Mouse (Mus musculus) embryonic facial prominence, embryonic 12.5 days (tissue): Measurements from ENCODE around the gene Arid3c. TPM values are rescaled to one million over a fixed set of nuclear protein-coding genes. Genes with fewer than 3 reads are reported as not detected.
"Not testable (repeated sequence)": the region's sequence is repeated elsewhere in the genome, so short reads cannot be mapped to it uniquely, and the experiment has no call there.

Source experiments
- ATAC-seq: fragments of 200-750 bp; cut with Nextera tagmentation; 2 replicates; pipeline ENCODE4 v1.8.0; 2017; ENCODE audit not compliant: insufficient number of reproducible peaks, insufficient read depth, low FRiP score, low TSS enrichment
- H3K27ac ChIP-seq: fragments of 300-500 bp; sonication (generic); 2 replicates; pipeline ENCODE4 v1.5.1; 2016; ENCODE audit warnings: mild to moderate bottlenecking
- H3K27me3 ChIP-seq: fragments of 300-500 bp; sonication (generic); 2 replicates; pipeline ENCODE4 v1.6.1; 2016; ENCODE audit warnings: mild to moderate bottlenecking, moderate library complexity
- H3K36me3 ChIP-seq: fragments of 300-500 bp; sonication (generic); 2 replicates; pipeline ENCODE4 v1.6.1; 2016; ENCODE audit warnings: mild to moderate bottlenecking
- H3K4me1 ChIP-seq: fragments of 300-500 bp; sonication (generic); 2 replicates; pipeline ENCODE4 v1.6.1; 2016
- H3K4me2 ChIP-seq: fragments of 300-500 bp; sonication (generic); replicated peaks from 2 replicates; pipeline ENCODE4 v1.6.1; 2016; ENCODE audit warnings: mild to moderate bottlenecking, moderate library complexity
- H3K4me3 ChIP-seq: fragments of 300-500 bp; sonication (generic); 2 replicates; pipeline ENCODE4 v1.5.1; 2016; ENCODE audit warnings: mild to moderate bottlenecking
- H3K9ac ChIP-seq: fragments of 300-500 bp; sonication (generic); 2 replicates; pipeline ENCODE4 v1.6.1; 2016; ENCODE audit warnings: mild to moderate bottlenecking, moderate library complexity
- H3K9me3 ChIP-seq: fragments of 300-500 bp; sonication (generic); 2 replicates; pipeline ENCODE4 v1.6.1; 2016; ENCODE audit warnings: mild to moderate bottlenecking, moderate library complexity
- WGBS: fragments of 180-500 bp; shearing (Covaris S2); methylation state at CpG from one replicate; pipeline ENCODE4 v1.1.7; 2016; 5-methylcytosine and 5-hydroxymethylcytosine counted together
- polyA plus RNA-seq: library from polyadenylated mRNA; unstranded; fragments of >200 nt; fragmentation: Nextera tagmentation; extraction: Ambion mirVana; gene quantifications from 2 replicates; pipeline ENCODE4 v1.2.1, GENCODE M21; 2016

The Arid3c gene
- 0.18 TPM in 1 of 2 replicates, not detected in the other for polyA plus RNA-seq

GRCm38 (mm10) chr4:41731052-41731765 is at the start of gene Arid3c:
TSS of gene Arid3c (minus strand) at chr4:41731142.
- H3K9me3 ChIP-seq, result no peaks in the 10 kb centered on the region
- H3K27me3 ChIP-seq, result peaks cover 69% of the 10 kb centered on the region
- peak within 1 kb of the TSS; percentile 38; the same call in 1 of the 2 replicates for H3K9ac ChIP-seq
- H3K4me2 ChIP-seq, result peak within 1 kb of the TSS; percentile 61
- no peak within 1 kb of the TSS for H3K27ac ChIP-seq
- peak within 1 kb of the TSS; percentile 36 for H3K4me3 ChIP-seq
- H3K4me1 ChIP-seq, result peaks cover 8% of the 10 kb centered on the region; the same call in 1 of the 2 replicates
- WGBS, result 1% methylated on average over 49 of the region's 50 CpGs
- no peaks in the 10 kb centered on the region for H3K36me3 ChIP-seq
- ATAC-seq, result no peak

DNA sequence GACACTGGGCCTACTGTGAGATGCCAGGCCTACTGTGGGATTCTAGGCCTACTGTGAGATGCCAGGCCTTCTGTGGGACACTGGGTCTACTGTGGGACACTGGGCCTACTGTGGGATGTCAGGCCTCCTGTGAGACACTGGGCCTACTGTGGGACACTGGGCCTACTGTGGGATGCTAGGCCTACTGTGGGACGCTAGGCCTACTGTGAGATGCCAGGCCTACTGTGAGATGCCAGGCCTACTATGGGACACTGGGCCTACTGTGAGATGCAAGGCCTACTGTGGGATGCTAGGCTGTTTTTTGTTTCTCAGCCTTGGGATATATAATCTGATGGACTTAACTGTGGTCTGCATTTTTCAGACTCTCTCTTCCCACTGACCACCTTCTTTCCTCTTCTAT is 44.9 kb upstream of the Arid3c start:
- H3K27ac ChIP-seq, ATAC-seq, H3K4me3 ChIP-seq, H3K9me3 ChIP-seq, H3K36me3 ChIP-seq, H3K9ac ChIP-seq, H3K4me1 ChIP-seq, H3K27me3 ChIP-seq, H3K4me2 ChIP-seq: not testable (repeated sequence)
- 84% methylated on average over 1 of the region's 1 CpGs for WGBS

DNA sequence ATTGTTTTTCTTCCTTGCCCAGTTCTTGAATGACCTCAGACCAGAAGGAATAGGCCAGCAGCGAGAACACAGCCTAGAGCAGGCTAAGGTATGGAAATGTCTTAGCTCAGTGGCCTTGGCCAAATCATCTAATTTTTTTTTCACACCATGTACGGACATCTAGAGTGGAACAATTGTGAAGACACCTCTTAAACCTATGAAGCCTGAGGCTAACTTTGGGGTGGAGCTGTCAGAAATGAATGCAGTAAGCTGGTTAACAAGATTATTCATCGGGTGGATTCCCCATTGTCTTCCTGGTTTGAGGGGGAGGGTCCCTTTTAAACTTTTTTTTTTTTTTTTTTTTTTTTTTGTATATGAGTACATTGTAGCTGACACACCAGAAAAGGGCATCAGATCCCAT is 43.6 kb upstream of the Arid3c start:
- not testable (repeated sequence) for ATAC-seq, H3K9ac ChIP-seq, H3K9me3 ChIP-seq, H3K27me3 ChIP-seq, H3K36me3 ChIP-seq, H3K4me1 ChIP-seq
- Histone ChIP-seq H3K4me2 (peak overlapping the region; percentile 40), H3K27ac (0 out of 2 replicates have a peak overlapping the region, but pooled peaks have one; percentile 23), H3K4me3 (peak overlapping the region; percentile 29; the same call in 1 of the 2 replicates)
- 59% methylated on average over 3 of the region's 3 CpGs for WGBS

DNA sequence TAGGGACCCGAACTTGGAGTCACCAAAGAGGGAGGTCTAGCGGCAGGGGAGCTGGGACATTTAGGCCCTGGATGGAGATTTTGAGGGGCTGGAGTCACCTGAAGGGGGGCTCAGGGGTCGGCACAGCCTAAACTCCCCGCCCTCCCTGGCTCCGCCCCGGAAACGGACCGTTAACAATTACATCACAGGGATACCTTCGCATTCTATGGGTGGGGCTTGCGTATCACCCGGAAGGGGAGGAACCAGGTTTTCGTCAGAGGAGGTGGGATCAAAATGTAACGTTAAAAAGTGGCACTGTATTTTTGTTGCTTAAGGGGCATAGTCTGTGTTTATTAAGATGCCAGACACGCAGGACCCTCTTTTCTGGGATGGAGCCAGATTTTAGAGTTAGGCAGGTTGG is 43.1 kb upstream of the Arid3c start, which contains the start of gene Ccl27a:
Gene Ccl27a (minus strand): TSS at position 246 of the 400 bp plus-strand sequence.
- Histone ChIP-seq H3K4me3 (peak within 1 kb of the TSS; percentile 42), H3K9ac (0 out of 2 replicates have a peak within 1 kb of the TSS, but pooled peaks have one; percentile 40), H3K27ac (0 out of 2 replicates have a peak within 1 kb of the TSS, but pooled peaks have one; percentile 23), H3K4me2 (peak within 1 kb of the TSS; percentile 46)
- not testable (repeated sequence) for ATAC-seq, H3K9me3 ChIP-seq, H3K27me3 ChIP-seq, H3K4me1 ChIP-seq, H3K36me3 ChIP-seq
- under 1% methylated on average over 12 of the region's 14 CpGs for WGBS

- not testable (repeated sequence) for H3K9me3 ChIP-seq, H3K4me1 ChIP-seq, ATAC-seq, H3K27me3 ChIP-seq, H3K27ac ChIP-seq, H3K36me3 ChIP-seq
- Histone ChIP-seq H3K9ac (0 out of 2 replicates have a peak overlapping the region, but pooled peaks have one; percentile 40), H3K4me2 (peak overlapping the region; percentile 46), H3K4me3 (peak overlapping the region; percentile 42)
- WGBS, result under 1% methylated on average over 25 of the region's 25 CpGs
Measured at GRCm38 (mm10) chr4:41773502-41773901, 42.6 kb upstream of the Arid3c start.

DNA sequence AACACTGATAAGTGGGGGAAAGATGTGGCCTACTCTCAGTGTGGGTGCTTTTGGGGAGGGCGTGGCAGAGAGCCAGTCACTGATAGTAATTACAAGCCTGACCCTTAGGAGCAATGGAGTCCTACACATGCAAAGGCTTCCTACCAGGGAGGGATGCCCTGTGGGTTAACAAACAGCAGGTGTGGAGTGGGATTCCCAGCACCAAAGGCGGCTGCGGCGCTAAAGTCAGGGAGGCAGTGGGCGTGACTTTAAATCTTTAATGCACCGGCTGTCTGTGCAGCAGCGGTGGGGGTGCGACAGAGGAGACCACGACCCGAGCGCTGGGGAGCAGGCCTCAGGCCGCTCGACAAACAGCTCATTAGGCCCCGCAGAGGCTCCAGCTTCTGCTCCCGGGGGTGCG is 42.0 kb upstream of the Arid3c start:
- 6% methylated on average over 10 of the region's 16 CpGs for WGBS
- Histone ChIP-seq H3K4me2 (peak overlapping the region; percentile 38; the same call in 1 of the 2 replicates), H3K4me3 (peak overlapping the region; percentile 22)
- H3K27ac ChIP-seq, H3K36me3 ChIP-seq, H3K9ac ChIP-seq, H3K27me3 ChIP-seq, H3K9me3 ChIP-seq, ATAC-seq, H3K4me1 ChIP-seq: not testable (repeated sequence)

DNA sequence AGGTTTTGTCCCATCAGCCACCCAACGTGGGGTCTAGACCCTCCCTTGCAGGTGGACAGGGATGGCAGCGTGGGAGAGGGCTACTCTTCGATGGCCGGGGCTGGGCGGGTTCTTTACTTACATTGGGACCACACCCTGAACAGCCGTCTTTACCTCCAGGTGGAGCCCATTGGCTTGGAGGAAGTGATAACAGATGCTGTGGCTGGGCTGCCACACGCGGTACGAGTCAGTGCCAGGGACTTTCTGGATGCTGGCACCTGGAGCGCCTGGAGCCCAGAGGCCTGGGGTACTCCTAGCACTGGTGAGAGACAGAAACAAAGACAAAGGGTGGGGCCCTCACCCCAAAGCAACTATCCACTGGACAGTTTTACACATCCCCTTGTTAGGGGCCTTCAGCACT is 36.4 kb upstream of the Arid3c start:
- H3K36me3 ChIP-seq, result peaks cover 23% of the 10 kb centered on the region
- H3K4me2 ChIP-seq, H3K9ac ChIP-seq, H3K4me1 ChIP-seq, H3K4me3 ChIP-seq, H3K27ac ChIP-seq, H3K9me3 ChIP-seq, H3K27me3 ChIP-seq, ATAC-seq: not testable (repeated sequence)
- WGBS, result 88% methylated on average over 10 of the region's 10 CpGs

DNA sequence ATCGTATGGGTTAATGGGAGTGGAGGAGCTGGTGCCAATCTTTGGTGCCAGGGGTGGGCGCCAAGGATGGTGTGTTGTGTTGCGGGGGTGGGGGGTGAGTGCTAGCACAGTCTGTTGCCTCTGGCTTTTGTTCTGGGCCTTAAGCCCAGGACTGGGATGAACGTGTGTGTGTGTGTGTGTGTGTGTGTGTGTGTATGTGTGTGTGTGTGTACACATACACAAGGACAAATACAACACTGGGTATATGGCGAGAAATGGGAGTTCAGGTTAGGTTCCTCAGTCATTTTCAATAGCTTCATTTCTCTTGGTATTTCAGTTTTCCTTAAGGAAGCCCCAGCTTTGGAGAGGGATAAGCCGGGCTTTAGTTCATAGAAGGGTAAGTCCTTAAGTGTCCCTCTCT is 32.2 kb upstream of the Arid3c start:
- H3K4me3 ChIP-seq, result peak overlapping the region; percentile 60
- not testable (repeated sequence) for H3K9me3 ChIP-seq, H3K9ac ChIP-seq, ATAC-seq, H3K27me3 ChIP-seq
- peaks cover 22% of the 10 kb centered on the region for H3K36me3 ChIP-seq
- WGBS, result 54% methylated on average over 5 of the region's 6 CpGs
- peak overlapping the region; percentile 98 for H3K27ac ChIP-seq
- peak overlapping the region; percentile 85 for H3K4me2 ChIP-seq
- peaks cover 30% of the 10 kb centered on the region for H3K4me1 ChIP-seq

DNA sequence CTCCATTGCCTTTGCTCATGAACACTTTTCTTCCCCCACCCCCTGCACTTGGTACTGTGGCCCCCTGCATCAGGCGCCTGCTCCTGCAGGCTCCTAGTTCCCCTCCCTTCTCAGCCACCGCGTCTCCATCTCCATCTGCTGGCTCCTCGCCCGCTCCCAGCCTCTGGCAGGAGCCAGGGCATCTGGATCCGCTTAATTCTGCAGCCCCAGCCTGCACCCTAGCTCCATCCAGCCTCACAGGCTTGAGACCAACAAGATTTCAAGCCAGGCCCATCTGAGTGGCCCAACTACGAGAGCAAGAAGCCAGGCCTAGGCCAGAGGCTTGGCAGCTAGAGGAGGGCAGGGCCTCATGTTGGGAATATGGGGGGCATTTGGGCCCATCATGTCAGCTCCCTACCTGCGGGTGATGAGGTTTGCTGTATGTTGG is 31.8 kb upstream of the Arid3c start:
- peak; percentile 77 for ATAC-seq
- Histone ChIP-seq H3K36me3 (peaks cover 18% of the 10 kb centered on the region), H3K4me1 (peaks cover 30% of the 10 kb centered on the region), H3K27ac (peak overlapping the region; percentile 98), H3K9ac (peak overlapping the region; percentile 68), H3K4me2 (peak overlapping the region; percentile 85), H3K4me3 (peak overlapping the region; percentile 60)
- H3K27me3 ChIP-seq, H3K9me3 ChIP-seq: not testable (repeated sequence)
- 15% methylated on average over 8 of the region's 8 CpGs for WGBS

GRCm38 (mm10) chr4:41762099-41762687 is 31.3 kb upstream of the Arid3c start:
- H3K27me3 ChIP-seq, result no peaks in the 10 kb centered on the region
- peaks cover 30% of the 10 kb centered on the region for H3K4me1 ChIP-seq
- H3K9ac ChIP-seq, result peak overlapping the region; percentile 68
- peak overlapping the region; percentile 85 for H3K4me2 ChIP-seq
- H3K36me3 ChIP-seq, result peaks cover 18% of the 10 kb centered on the region
- peak overlapping the region; percentile 98 for H3K27ac ChIP-seq
- H3K9me3 ChIP-seq, result no peaks in the 10 kb centered on the region
- peak overlapping the region; percentile 60 for H3K4me3 ChIP-seq
- WGBS, result 20% methylated on average over 8 of the region's 8 CpGs
- peak; percentile 59 for ATAC-seq

DNA sequence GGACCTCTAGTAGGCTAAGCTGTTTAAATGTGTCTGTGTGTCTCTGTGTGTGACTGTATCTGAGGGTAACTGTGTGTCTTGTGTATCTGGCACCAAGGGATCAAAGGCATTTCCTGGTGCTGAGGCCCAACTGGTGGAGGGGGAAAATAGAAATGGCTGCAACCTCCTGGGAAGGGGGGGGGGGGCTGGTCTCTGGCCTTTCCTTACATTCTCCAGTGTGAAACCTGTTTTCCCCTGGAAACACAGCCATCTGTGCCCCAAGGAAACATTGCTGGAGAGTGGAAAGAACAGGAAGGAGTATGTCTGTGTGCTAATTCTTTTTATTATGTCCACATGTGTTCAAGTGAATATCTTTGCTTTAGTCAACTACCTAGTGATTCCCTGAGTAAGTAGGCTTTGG is 30.7 kb upstream of the Arid3c start:
- peaks cover 30% of the 10 kb centered on the region for H3K4me1 ChIP-seq
- peak overlapping the region; percentile 85 for H3K4me2 ChIP-seq
- H3K27ac ChIP-seq, result peak overlapping the region; percentile 98
- no peaks in the 10 kb centered on the region for H3K27me3 ChIP-seq
- no peaks in the 10 kb centered on the region for H3K9me3 ChIP-seq
- H3K9ac ChIP-seq, result peak overlapping the region; percentile 68
- peak overlapping the region; percentile 60 for H3K4me3 ChIP-seq
- peaks cover 18% of the 10 kb centered on the region for H3K36me3 ChIP-seq
- ATAC-seq, result no peak

- Histone ChIP-seq H3K27me3 (no peaks in the 10 kb centered on the region), H3K36me3 (peaks cover 12% of the 10 kb centered on the region), H3K4me3 (peak overlapping the region; percentile 60), H3K4me2 (peak overlapping the region; percentile 85), H3K9ac (peak overlapping the region; percentile 68), H3K9me3 (no peaks in the 10 kb centered on the region), H3K4me1 (peaks cover 32% of the 10 kb centered on the region), H3K27ac (peak overlapping the region; percentile 98)
- WGBS, result 53% methylated on average over 4 of the region's 4 CpGs
- no peak for ATAC-seq
Measured at GRCm38 (mm10) chr4:41760911-41761310, 30.0 kb upstream of the Arid3c start.
